ENCODE assay signal across 14 mouse cellular contexts in the genomic region with DNA sequence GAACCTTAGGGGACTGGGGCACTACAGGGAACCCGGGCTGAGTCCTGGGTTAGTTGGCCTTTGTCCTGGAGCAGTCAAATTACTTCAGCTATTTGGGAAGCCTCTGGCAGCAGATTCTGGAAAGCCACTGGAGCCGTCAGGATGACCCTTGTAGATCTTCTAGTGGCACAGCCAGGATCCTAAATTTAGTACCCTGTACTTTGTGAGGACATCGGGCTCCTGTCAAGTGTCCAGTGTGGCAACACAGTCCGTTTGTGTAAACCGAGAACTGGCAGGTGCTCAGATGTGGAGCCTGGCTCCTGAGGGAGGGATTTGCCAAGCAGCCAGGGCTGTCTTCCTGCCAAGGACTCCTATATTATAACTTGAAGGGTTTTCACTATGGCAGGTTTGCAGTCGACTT.
DNase-seq lines count a peak whose midpoint lies in the region; ATAC-seq and TF ChIP-seq lines count a peak whose summit lies in the region.
"Had no signal": no experiment of that assay in that cellular context is flagged by ENCODE, and none has a peak within 500 bp of the region (broad histone marks: within the 10 kb centered on the region; RNA-seq: fewer than 3 reads in every experiment).

No protein-coding gene starts in this region.

- 26% methylated on average over 6 of the region's 6 CpGs for WGBS in liver, adult 2 months
- 61% methylated on average over 6 of the region's 6 CpGs for WGBS in liver, postnatal 0 days (ENCODE audit: insufficient replicate concordance)
- WGBS in heart, postnatal 0 days = 36% methylated on average over 6 of the region's 6 CpGs
- WGBS in hindbrain, embryonic 12.5 days = 83% methylated on average over 6 of the region's 6 CpGs

- peaks cover 6% of the 10 kb centered on the region for H3K4me1 ChIP-seq in liver, adult 2 months (ENCODE audit: control insufficient read depth, insufficient read depth, low read length)
- H3K4me1 ChIP-seq in liver, postnatal 0 days (ENCODE audit: insufficient read depth) = peaks cover 2% of the 10 kb centered on the region; the same call in 1 of the 2 replicates
- 0 out of 2 replicates have a peak, but pooled peaks cover 5% of the 10 kb centered on the region for H3K4me1 ChIP-seq in heart, postnatal 0 days (ENCODE audit: control insufficient read depth, insufficient read depth)
- 0 out of 2 replicates have a peak, but pooled peaks cover 2% of the 10 kb centered on the region for H3K4me1 ChIP-seq in hindbrain, embryonic 12.5 days
- H3K4me1 ChIP-seq: embryonic facial prominence, embryonic 15.5 days had no signal

- TF ChIP-seq CTCF in liver, adult 2 months (IDR thresholded peaks at IDR 0.05; ENCODE audit: low read depth, low read length) = no peak
- no peak for TF ChIP-seq CTCF in liver, postnatal 0 days (IDR thresholded peaks at IDR 0.05; ENCODE audit: low read depth)
- no peak for TF ChIP-seq CTCF in heart, postnatal 0 days (IDR thresholded peaks at IDR 0.05; ENCODE audit: low read depth)

- H3K27me3 ChIP-seq in liver, adult 2 months (ENCODE audit: control insufficient read depth, insufficient read depth, low read length) = no peaks in the 10 kb centered on the region
- no peaks in the 10 kb centered on the region for H3K27me3 ChIP-seq in liver, postnatal 0 days (ENCODE audit: insufficient read depth, low read length)
- no peaks in the 10 kb centered on the region for H3K27me3 ChIP-seq in heart, postnatal 0 days (ENCODE audit: control insufficient read depth, insufficient read depth, low read length)
- no peaks in the 10 kb centered on the region for H3K27me3 ChIP-seq in myocyte (ENCODE audit: control insufficient read depth, insufficient read depth, insufficient read length)
- H3K27me3 ChIP-seq in hindbrain, embryonic 12.5 days = no peaks in the 10 kb centered on the region
- H3K27me3 ChIP-seq: embryonic facial prominence, embryonic 15.5 days; limb, embryonic 12.5 days had no signal

- peak overlapping the region; percentile 61 for H3K27ac ChIP-seq in liver, adult 2 months (replicated peaks; ENCODE audit: insufficient read depth, low read depth, low read length)
- no peak overlapping the region for H3K27ac ChIP-seq in liver, postnatal 0 days (ENCODE audit: low read depth)
- H3K27ac ChIP-seq in heart, postnatal 0 days (ENCODE audit: low read depth) = peak overlapping the region; percentile 72
- H3K27ac ChIP-seq in hindbrain, embryonic 12.5 days = no peak overlapping the region
- H3K27ac ChIP-seq: embryonic facial prominence, embryonic 15.5 days; limb, embryonic 12.5 days had no signal

- TF ChIP-seq EP300 in liver, postnatal 0 days (IDR thresholded peaks at IDR 0.05; ENCODE audit: low read depth) = no peak
- TF ChIP-seq EP300 in heart, postnatal 0 days (IDR thresholded peaks at IDR 0.05; ENCODE audit: low read depth) = no peak

- no peak overlapping the region for H3K9ac ChIP-seq in liver, adult 2 months (ENCODE audit: low read depth, low read length)
- no peak overlapping the region for H3K9ac ChIP-seq in liver, postnatal 0 days (replicated peaks)
- no peak overlapping the region for H3K9ac ChIP-seq in heart, postnatal 0 days (replicated peaks; ENCODE audit: low read depth, low read length)
- no peak overlapping the region for H3K9ac ChIP-seq in hindbrain, embryonic 12.5 days
- H3K9ac ChIP-seq: embryonic facial prominence, embryonic 15.5 days; limb, embryonic 12.5 days had no signal

- H3K4me2 ChIP-seq in liver, postnatal 0 days (ENCODE audit: low read depth, low read length) = no peak overlapping the region
- H3K4me2 ChIP-seq in heart, postnatal 0 days (ENCODE audit: low read depth, low read length) = no peak overlapping the region
- no peak overlapping the region for H3K4me2 ChIP-seq in myocyte (ENCODE audit: low read depth)
- no peak overlapping the region for H3K4me2 ChIP-seq in hindbrain, embryonic 12.5 days (replicated peaks)
- H3K4me2 ChIP-seq: embryonic facial prominence, embryonic 15.5 days; limb, embryonic 12.5 days had no signal

- H3K36me3 ChIP-seq in liver, adult 2 months (ENCODE audit: control insufficient read depth, insufficient read depth, low read length) = no peaks in the 10 kb centered on the region
- H3K36me3 ChIP-seq in liver, postnatal 0 days (replicated peaks; ENCODE audit: insufficient read depth, low read length) = no peaks in the 10 kb centered on the region
- no peaks in the 10 kb centered on the region for H3K36me3 ChIP-seq in heart, postnatal 0 days (replicated peaks; ENCODE audit: control insufficient read depth, insufficient read depth, low read length)
- no peaks in the 10 kb centered on the region for H3K36me3 ChIP-seq in myocyte (ENCODE audit: control insufficient read depth, insufficient read depth)
- no peaks in the 10 kb centered on the region for H3K36me3 ChIP-seq in hindbrain, embryonic 12.5 days
- H3K36me3 ChIP-seq: embryonic facial prominence, embryonic 15.5 days; G1E; limb, embryonic 12.5 days had no signal

- no peak overlapping the region for H3K4me3 ChIP-seq in liver, adult 2 months (ENCODE audit: insufficient read depth, low read depth, low read length)
- H3K4me3 ChIP-seq in liver, postnatal 0 days (ENCODE audit: low read depth, low read length) = no peak overlapping the region
- H3K4me3 ChIP-seq in heart, postnatal 0 days (ENCODE audit: low read depth, low read length) = no peak overlapping the region
- no peak overlapping the region for H3K4me3 ChIP-seq in myocyte
- no peak overlapping the region for H3K4me3 ChIP-seq in hindbrain, embryonic 12.5 days
- H3K4me3 ChIP-seq: embryonic facial prominence, embryonic 15.5 days; limb, embryonic 12.5 days had no signal

- H3K9me3 ChIP-seq in liver, postnatal 0 days (ENCODE audit: low read length) = no peaks in the 10 kb centered on the region
- H3K9me3 ChIP-seq in heart, postnatal 0 days (replicated peaks; ENCODE audit: control insufficient read depth, low read length) = no peaks in the 10 kb centered on the region
- H3K9me3 ChIP-seq in hindbrain, embryonic 12.5 days (replicated peaks) = no peaks in the 10 kb centered on the region
- H3K9me3 ChIP-seq: embryonic facial prominence, embryonic 15.5 days; limb, embryonic 12.5 days had no signal

- no peak for ATAC-seq in liver, postnatal 0 days
- ATAC-seq in heart, postnatal 0 days (ENCODE audit: insufficient read depth, low read depth) = peak; percentile 68
- ATAC-seq in hindbrain, embryonic 12.5 days (ENCODE audit: low FRiP score) = no peak
- ATAC-seq: forebrain, embryonic 14.5 days had no signal

- no peak for TF ChIP-seq POLR2A in liver, adult 2 months (IDR thresholded peaks at IDR 0.05; ENCODE audit: extremely low read depth, insufficient read depth, low read length)
- TF ChIP-seq POLR2A in myocyte (IDR thresholded peaks at IDR 0.05; ENCODE audit: insufficient read length, low read depth) = no peak

- H3K79me2 ChIP-seq in liver, adult 2 months (ENCODE audit: control insufficient read depth, insufficient read depth, low read length) = no peaks in the 10 kb centered on the region
- H3K79me2 ChIP-seq in myocyte (ENCODE audit: control insufficient read depth, insufficient read depth) = no peaks in the 10 kb centered on the region

- DNase-seq in liver, adult 2 months (ENCODE audit: extremely low read depth, low read depth, low spot score) = peak; percentile 99
- no peak for DNase-seq in liver, postnatal 0 days
- peak; percentile 47 for DNase-seq in gonadal fat pad, adult 2 months (ENCODE audit: low read depth)
- DNase-seq in heart, postnatal 0 days (ENCODE audit: low spot score) = peak; percentile 54
- DNase-seq in spleen, postnatal 10 days (ENCODE audit: low spot score in 2 of 2) = no peak
- DNase-seq in urinary bladder, adult 18-20 months (ENCODE audit: low spot score in 2 of 2) = no peak
- DNase-seq: cerebellum, adult 18-20 months; thymus, adult 18-20 months had no signal

- no peak overlapping the region for H3ac ChIP-seq in myocyte (ENCODE audit: control insufficient read depth, insufficient read length)

TF ChIP-seq in myocyte, 11 proteins besides CTCF, POLR2A, EP300 and RAD21:
- TF ChIP-seq MAX (IDR thresholded peaks at IDR 0.05; ENCODE audit: low read depth) (no peak), E2F4 (IDR thresholded peaks at IDR 0.05; ENCODE audit: insufficient read depth) (no peak), MYOD1 (IDR thresholded peaks at IDR 0.05; ENCODE audit: control insufficient read depth in 1 of 3, insufficient read length in 2 of 3, low read depth in 2 of 3) (peak in 2 of 3 experiments; percentile 16 to 58), MYOG (IDR thresholded peaks at IDR 0.05; ENCODE audit: control insufficient read depth in 1 of 3, insufficient read depth in 1 of 3, insufficient read length in 2 of 3, low read depth in 2 of 3) (peak in 1 of 3 experiments; percentile 16), USF1 (IDR thresholded peaks at IDR 0.05; ENCODE audit: low read depth) (no peak), REST (IDR thresholded peaks at IDR 0.05; ENCODE audit: insufficient read depth, insufficient read length) (no peak), POLR2AphosphoS2 (IDR thresholded peaks at IDR 0.05; ENCODE audit: insufficient read length, low read depth) (no peak), CEBPB (IDR thresholded peaks at IDR 0.05; ENCODE audit: insufficient read depth, poor library complexity, severe bottlenecking) (no peak)

Comparison
In these comparisons a context has a peak if more than half of its experiments do, and no peak if none do; other contexts are left out.
1. DNase-seq: peak in liver, adult 2 months (single experiment), gonadal fat pad, adult 2 months (single experiment) and heart, postnatal 0 days (single experiment); none in liver, postnatal 0 days (single experiment), spleen, postnatal 10 days (0 of 2) and urinary bladder, adult 18-20 months (0 of 2).
2. H3K27ac ChIP-seq: peak in liver, adult 2 months (single experiment) and heart, postnatal 0 days (single experiment); none in liver, postnatal 0 days (single experiment) and hindbrain, embryonic 12.5 days (single experiment).